Mouse (Mus musculus): ENCODE data around the gene Rfc2. TPM values are rescaled to one million over a fixed set of nuclear protein-coding genes. Genes with fewer than 3 reads are reported as not detected.

Rfc2 gene
- polyA plus RNA-seq, 1 experiment from 2014 or later, result 326 TPM

- no peaks in the 10 kb centered on the region for H3K36me3 ChIP-seq
- no peaks in the 10 kb centered on the region for H3K9me3 ChIP-seq
- no peak overlapping the region for H3K4me3 ChIP-seq
- WGBS, result 78% methylated on average over 4 of the region's 4 CpGs
- no peaks in the 10 kb centered on the region for H3K27me3 ChIP-seq
- no peak for ATAC-seq (ENCODE audit: insufficient number of reproducible peaks, insufficient read depth, low FRiP score, low TSS enrichment, low read depth)
- peaks cover 18% of the 10 kb centered on the region for H3K4me1 ChIP-seq
- H3K9ac ChIP-seq, result no peak overlapping the region
- H3K27ac ChIP-seq, result no peak overlapping the region
- H3K4me2 ChIP-seq, result no peak overlapping the region
These were observed 13.7 kb upstream of the Rfc2 start for GRCm38 (mm10) chr5:134567445-134567844.

- Histone ChIP-seq H3K4me3 (no peak overlapping the region), H3K4me2 (no peak overlapping the region), H3K9me3 (no peaks in the 10 kb centered on the region), H3K4me1 (peaks cover 24% of the 10 kb centered on the region), H3K27ac (peak overlapping the region; percentile 73; the same call in 1 of the 2 replicates), H3K27me3 (no peaks in the 10 kb centered on the region), H3K9ac (no peak overlapping the region), H3K36me3 (no peaks in the 10 kb centered on the region)
- 74% methylated on average over 3 of the region's 3 CpGs for WGBS
- no peak for ATAC-seq (ENCODE audit: insufficient number of reproducible peaks, insufficient read depth, low FRiP score, low TSS enrichment, low read depth)
These were observed 13.1 kb upstream of the Rfc2 start for GRCm38 (mm10) chr5:134568030-134568429.

- Histone ChIP-seq H3K9me3 (no peaks in the 10 kb centered on the region), H3K27ac (peak overlapping the region; percentile 73), H3K9ac (no peak overlapping the region), H3K4me3 (no peak overlapping the region), H3K4me2 (no peak overlapping the region), H3K36me3 (no peaks in the 10 kb centered on the region), H3K4me1 (peaks cover 25% of the 10 kb centered on the region), H3K27me3 (no peaks in the 10 kb centered on the region)
- 35% methylated on average over 8 of the region's 8 CpGs for whole genome bisulfite sequencing
- ATAC-seq (ENCODE audit: insufficient number of reproducible peaks, insufficient read depth, low FRiP score, low TSS enrichment, low read depth), result no peak
These were observed 12.1 kb upstream of the Rfc2 start for GRCm38 (mm10) chr5:134568964-134569491.

- H3K4me2 ChIP-seq, result peak overlapping the region; percentile 81
- H3K4me1 ChIP-seq, result peaks cover 25% of the 10 kb centered on the region
- no peaks in the 10 kb centered on the region for H3K27me3 ChIP-seq
- H3K9me3 ChIP-seq, result no peaks in the 10 kb centered on the region
- H3K4me3 ChIP-seq, result peak overlapping the region; percentile 55
- 1% methylated on average over 23 of the region's 23 CpGs for WGBS
- ATAC-seq (ENCODE audit: insufficient number of reproducible peaks, insufficient read depth, low FRiP score, low TSS enrichment, low read depth), result peak; percentile 53; the same call in 1 of the 2 replicates
- H3K36me3 ChIP-seq, result no peaks in the 10 kb centered on the region
- peak overlapping the region; percentile 85 for H3K27ac ChIP-seq
- H3K9ac ChIP-seq, result peak overlapping the region; percentile 72
These were observed 9.2 kb upstream of the Rfc2 start for GRCm38 (mm10) chr5:134571730-134572507.

DNA sequence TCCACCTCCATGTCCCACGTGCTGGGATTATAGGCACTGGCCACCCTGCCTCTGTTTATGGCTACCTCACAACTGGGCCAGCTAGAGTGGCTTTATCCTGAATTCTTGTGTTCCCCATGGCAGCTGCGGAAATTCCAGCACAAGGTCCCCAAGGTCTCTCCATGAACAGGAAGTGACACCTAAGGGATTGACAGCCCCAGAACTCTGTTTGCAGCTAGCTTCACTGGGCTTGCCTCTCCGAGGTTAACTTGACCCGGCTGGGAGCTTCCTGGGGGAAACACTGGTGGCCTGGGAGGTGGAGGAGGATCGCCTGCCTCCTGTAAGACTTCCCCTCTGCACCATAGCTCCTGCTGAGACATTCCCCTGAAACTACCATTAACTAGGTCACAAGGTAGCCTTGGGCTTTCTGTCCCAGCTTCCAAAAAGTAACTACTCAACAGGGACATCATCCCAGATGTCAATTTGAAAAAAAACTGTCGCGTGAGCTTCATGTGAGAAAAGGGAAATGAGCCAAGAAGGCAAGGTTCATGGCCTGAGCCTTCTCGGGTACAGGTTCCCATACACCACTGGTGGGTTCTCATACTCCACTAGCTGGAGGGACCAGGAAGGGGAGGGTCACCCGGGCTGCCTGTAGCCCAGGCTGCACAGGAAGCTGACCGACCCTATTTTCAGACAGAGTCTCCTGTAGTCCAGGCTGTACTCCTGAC lies 8.5 kb upstream of the Rfc2 start:
- Histone ChIP-seq H3K4me3 (peak overlapping the region; percentile 55), H3K4me2 (peak overlapping the region; percentile 81), H3K36me3 (no peaks in the 10 kb centered on the region), H3K27me3 (no peaks in the 10 kb centered on the region), H3K27ac (peak overlapping the region; percentile 85), H3K4me1 (peaks cover 25% of the 10 kb centered on the region), H3K9me3 (no peaks in the 10 kb centered on the region), H3K9ac (peak overlapping the region; percentile 72)
- WGBS, result 36% methylated on average over 10 of the region's 10 CpGs
- ATAC-seq (ENCODE audit: insufficient number of reproducible peaks, insufficient read depth, low FRiP score, low TSS enrichment, low read depth), result no peak

DNA sequence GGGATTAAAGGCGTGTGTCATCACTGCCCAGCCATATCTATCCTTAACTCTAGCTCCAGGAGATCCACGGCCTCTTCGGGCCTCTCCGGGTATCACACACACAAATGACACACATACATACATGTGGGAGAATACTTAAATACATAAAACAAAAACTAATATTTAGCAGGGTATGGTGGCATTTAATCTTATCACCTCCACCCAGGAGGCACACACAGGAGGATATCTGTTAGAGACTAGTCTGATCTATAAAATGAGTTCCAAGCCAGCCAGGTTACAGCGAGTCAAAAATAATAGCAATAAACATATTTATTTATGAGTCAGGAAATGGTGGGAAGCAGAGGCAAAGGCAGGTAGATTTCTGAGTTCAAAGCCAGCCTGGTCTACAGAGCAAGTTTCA lies 5.3 kb upstream of the Rfc2 start:
- H3K4me1 ChIP-seq, result peaks cover 11% of the 10 kb centered on the region
- H3K4me3 ChIP-seq, result no peak overlapping the region
- no peaks in the 10 kb centered on the region for H3K36me3 ChIP-seq
- no peak overlapping the region for H3K27ac ChIP-seq
- ATAC-seq (ENCODE audit: insufficient number of reproducible peaks, insufficient read depth, low FRiP score, low TSS enrichment, low read depth), result no peak
- no peak overlapping the region for H3K9ac ChIP-seq
- WGBS, result 95% methylated on average over 5 of the region's 5 CpGs
- no peaks in the 10 kb centered on the region for H3K9me3 ChIP-seq
- no peak overlapping the region for H3K4me2 ChIP-seq
- no peaks in the 10 kb centered on the region for H3K27me3 ChIP-seq

GRCm38 (mm10) chr5:134576517-134577220 lies 4.5 kb upstream of the Rfc2 start:
- Histone ChIP-seq H3K4me1 (peaks cover 11% of the 10 kb centered on the region), H3K9me3 (no peaks in the 10 kb centered on the region), H3K9ac (no peak overlapping the region), H3K27ac (no peak overlapping the region; the same call in 1 of the 2 replicates), H3K27me3 (no peaks in the 10 kb centered on the region), H3K36me3 (no peaks in the 10 kb centered on the region), H3K4me3 (no peak overlapping the region), H3K4me2 (no peak overlapping the region)
- 71% methylated on average over 14 of the region's 14 CpGs for WGBS
- ATAC-seq (ENCODE audit: insufficient number of reproducible peaks, insufficient read depth, low FRiP score, low TSS enrichment, low read depth), result no peak

DNA sequence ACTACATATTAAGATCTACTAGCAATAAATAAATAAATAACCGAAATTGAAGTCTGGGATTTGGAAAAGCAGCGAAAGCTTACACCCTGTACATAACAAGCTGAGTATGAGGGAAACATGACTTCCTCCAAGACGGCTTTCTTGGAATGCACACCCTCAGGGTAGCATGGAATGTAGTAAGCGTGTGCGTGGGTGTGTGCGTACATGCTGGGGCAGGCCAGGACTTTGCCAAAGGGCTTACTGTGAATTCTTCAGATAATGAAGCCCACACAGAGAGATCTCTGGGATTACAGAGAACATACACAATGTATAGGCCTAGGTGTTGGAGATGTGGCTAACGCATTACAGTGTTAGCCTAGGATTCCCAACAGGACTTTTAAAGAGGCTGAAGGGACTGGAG lies 3.6 kb upstream of the Rfc2 start:
- Histone ChIP-seq H3K36me3 (no peaks in the 10 kb centered on the region), H3K4me2 (no peak overlapping the region), H3K4me1 (peaks cover 6% of the 10 kb centered on the region), H3K27ac (peak overlapping the region; percentile 18; the same call in 1 of the 2 replicates), H3K4me3 (no peak overlapping the region), H3K27me3 (no peaks in the 10 kb centered on the region), H3K9me3 (no peaks in the 10 kb centered on the region), H3K9ac (no peak overlapping the region)
- ATAC-seq (ENCODE audit: insufficient number of reproducible peaks, insufficient read depth, low FRiP score, low TSS enrichment, low read depth), result no peak
- WGBS, result 63% methylated on average over 7 of the region's 7 CpGs

DNA sequence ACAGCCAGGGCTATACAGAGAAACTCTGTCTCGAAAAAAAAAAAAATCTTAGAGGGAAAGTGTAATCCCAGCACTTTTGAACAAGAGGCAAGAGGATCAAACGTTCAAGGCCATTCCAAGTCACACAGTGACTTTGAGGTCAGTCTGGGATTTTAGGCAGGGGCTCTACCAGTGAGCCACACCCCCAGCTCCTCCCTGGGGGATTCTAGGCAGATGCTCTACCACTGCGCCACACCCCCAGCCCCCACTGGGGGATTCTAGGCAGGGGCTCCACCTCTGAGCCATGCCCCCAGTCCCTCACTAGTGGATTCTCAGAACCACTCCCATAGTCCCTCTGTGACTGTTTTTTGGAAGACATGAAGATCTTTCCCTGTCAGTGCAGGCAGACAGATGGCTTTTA lies 2.0 kb upstream of the Rfc2 start:
- Histone ChIP-seq H3K27me3 (no peaks in the 10 kb centered on the region), H3K9me3 (no peaks in the 10 kb centered on the region), H3K27ac (no peak overlapping the region), H3K36me3 (no peaks in the 10 kb centered on the region), H3K9ac (no peak overlapping the region), H3K4me3 (no peak overlapping the region), H3K4me2 (no peak overlapping the region), H3K4me1 (peaks cover 11% of the 10 kb centered on the region)
- no peak for ATAC-seq (ENCODE audit: insufficient number of reproducible peaks, insufficient read depth, low FRiP score, low TSS enrichment, low read depth)
- WGBS, result 69% methylated on average over 3 of the region's 3 CpGs

DNA sequence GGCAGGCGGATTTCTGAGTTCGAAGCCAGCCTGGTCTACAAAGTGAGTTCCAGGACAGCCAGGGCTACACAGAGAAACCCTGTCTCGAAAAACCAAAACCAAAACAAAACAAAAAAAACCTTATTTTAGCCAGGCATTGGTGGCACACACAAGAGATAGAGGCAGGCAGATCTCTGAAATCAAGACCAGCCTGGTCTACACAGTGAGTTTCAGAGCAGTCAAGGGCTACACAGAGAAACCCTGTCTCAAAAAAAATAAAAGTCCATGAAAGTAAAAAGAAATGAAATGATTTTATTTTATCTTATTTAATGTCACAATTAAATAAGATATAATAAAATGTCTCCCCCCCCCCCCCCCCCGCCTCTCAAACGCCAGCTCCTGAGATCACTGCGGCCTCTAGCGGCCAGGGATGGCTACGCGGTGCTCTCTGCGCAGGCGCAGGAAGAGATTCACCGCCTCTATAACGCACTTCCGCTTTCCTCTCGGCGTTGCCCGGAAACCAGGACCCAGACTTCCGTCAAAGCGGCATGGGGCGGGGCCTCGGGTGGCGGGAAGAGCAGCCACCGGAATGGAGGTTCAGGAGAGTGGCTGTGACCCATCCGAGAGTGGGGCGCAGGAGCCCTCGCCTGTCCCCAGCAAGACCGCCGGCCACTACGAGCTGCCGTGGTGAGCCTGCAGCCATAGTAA lies 1.2 kb downstream of the Rfc2 start:
- Histone ChIP-seq H3K4me2 (peak overlapping the region; percentile 91), H3K27ac (0 out of 2 replicates have a peak overlapping the region, but pooled peaks have one; percentile 35)
- ATAC-seq (ENCODE audit: insufficient number of reproducible peaks, insufficient read depth, low FRiP score, low TSS enrichment, low read depth), result peak; percentile 84

More for the DNA sequence above, 1.2 kb downstream of the Rfc2 start:
- Histone ChIP-seq H3K36me3 (peaks cover 12% of the 10 kb centered on the region), H3K9me3 (no peaks in the 10 kb centered on the region), H3K9ac (peak overlapping the region; percentile 79), H3K27me3 (no peaks in the 10 kb centered on the region), H3K4me1 (peaks cover 13% of the 10 kb centered on the region), H3K4me3 (peak overlapping the region; percentile 64)
- 8% methylated on average over 27 of the region's 30 CpGs for WGBS

Measured in embryonic facial prominence, embryonic 13.5 days (tissue).